Mouse (Mus musculus) stomach, embryonic 14.5 days (tissue): ENCODE data around the gene A830031A19Rik. TPM values are rescaled to one million over a fixed set of nuclear protein-coding genes. Genes with fewer than 3 reads are reported as not detected.

Experiments
- ATAC-seq: fragments of 200-750 bp; cut with Nextera tagmentation; 2 replicates; pipeline ENCODE4 v1.8.0; 2017; ENCODE audit warnings: low read depth, moderate TSS enrichment; ENCODE audit not compliant: insufficient number of reproducible peaks, insufficient read depth, low FRiP score
- H3K27ac ChIP-seq: fragments of 300-500 bp; sonication (generic); 2 replicates; pipeline ENCODE4 v1.5.1; 2014; ENCODE audit warnings: mild to moderate bottlenecking, low read length, moderate library complexity, mixed read lengths
- H3K27me3 ChIP-seq: fragments of 300-500 bp; sonication (generic); 2 replicates; pipeline ENCODE4 v1.6.1; 2014; ENCODE audit warnings: low read length, control low read depth, mixed read lengths; ENCODE audit not compliant: control insufficient read depth, insufficient read depth
- H3K36me3 ChIP-seq: fragments of 300-500 bp; sonication (generic); 2 replicates; pipeline ENCODE4 v1.6.1; 2014; ENCODE audit warnings: mild to moderate bottlenecking, control low read depth, low read length, moderate library complexity, mixed read lengths; ENCODE audit not compliant: control insufficient read depth, insufficient read depth
- H3K4me1 ChIP-seq: fragments of 300-500 bp; sonication (generic); 2 replicates; pipeline ENCODE4 v1.6.1; 2014; ENCODE audit warnings: low read length, control low read depth, mixed read lengths; ENCODE audit not compliant: control insufficient read depth, insufficient read depth
- H3K4me2 ChIP-seq: fragments of 300-500 bp; sonication (generic); replicated peaks from 2 replicates; pipeline ENCODE4 v1.6.1; 2014; ENCODE audit warnings: low read depth, low read length, control low read depth
- H3K4me3 ChIP-seq: fragments of 300-500 bp; sonication (generic); 2 replicates; pipeline ENCODE4 v1.5.1; 2014; ENCODE audit warnings: low read depth, low read length, control low read depth
- H3K9ac ChIP-seq: fragments of 300-500 bp; sonication (generic); replicated peaks from 2 replicates; pipeline ENCODE4 v1.6.1; 2014; ENCODE audit warnings: low read depth, mild to moderate bottlenecking, control low read depth, low read length, moderate library complexity, mixed read lengths
- H3K9me3 ChIP-seq: fragments of 300-500 bp; sonication (generic); 2 replicates; pipeline ENCODE4 v1.6.1; 2016; ENCODE audit warnings: low read depth, low read length, control low read depth; ENCODE audit not compliant: control insufficient read depth
- WGBS: fragments of 180-500 bp; shearing (Covaris S2); extraction: QIAGEN DNeasy Blood & Tissue Kit; methylation state at CpG from one replicate; pipeline ENCODE4 v1.1.7; 2014; 5-methylcytosine and 5-hydroxymethylcytosine counted together
- polyA plus RNA-seq: library from polyadenylated mRNA; unstranded; fragments of >200 nt; fragmentation: Nextera tagmentation; extraction: Ambion mirVana; gene quantifications from 2 replicates; pipeline ENCODE4 v1.2.1, GENCODE M21; 2014

A830031A19Rik gene
- polyA plus RNA-seq, 1 experiment from 2014 or later, result not detected

- no peak overlapping the region for H3K4me3 ChIP-seq
- H3K27me3 ChIP-seq, result no peaks in the 10 kb centered on the region
- H3K9ac ChIP-seq, result no peak overlapping the region
- 49% methylated on average over 3 of the region's 3 CpGs for WGBS
- 0 out of 2 replicates have a peak overlapping the region, but pooled peaks have one; percentile 18 for H3K27ac ChIP-seq
- H3K9me3 ChIP-seq, result no peaks in the 10 kb centered on the region
- H3K4me2 ChIP-seq, result no peak overlapping the region
- peaks cover 43% of the 10 kb centered on the region for H3K4me1 ChIP-seq
- ATAC-seq, result no peak
- H3K36me3 ChIP-seq, result peaks cover 4% of the 10 kb centered on the region
Observed at GRCm38 (mm10) chr11:24092618-24093017, 17.8 kb upstream of the A830031A19Rik start.

GRCm38 (mm10) chr11:24091393-24092080, 16.7 kb upstream of the A830031A19Rik start:
- Histone ChIP-seq H3K9me3 (no peaks in the 10 kb centered on the region), H3K27ac (no peak overlapping the region), H3K9ac (no peak overlapping the region), H3K4me2 (peak overlapping the region; percentile 28; the same call in 1 of the 2 replicates), H3K4me3 (no peak overlapping the region), H3K27me3 (no peaks in the 10 kb centered on the region), H3K36me3 (peaks cover 4% of the 10 kb centered on the region), H3K4me1 (peaks cover 35% of the 10 kb centered on the region)
- peak; percentile 59; the same call in 1 of the 2 replicates for ATAC-seq
- WGBS, result 20% methylated on average over 15 of the region's 15 CpGs

GRCm38 (mm10) chr11:24090443-24090842, 15.6 kb upstream of the A830031A19Rik start:
- H3K9ac ChIP-seq, result no peak overlapping the region
- peaks cover 11% of the 10 kb centered on the region for H3K36me3 ChIP-seq
- H3K4me1 ChIP-seq, result peaks cover 35% of the 10 kb centered on the region
- H3K27ac ChIP-seq, result no peak overlapping the region
- WGBS, result 63% methylated on average over 4 of the region's 4 CpGs
- no peak overlapping the region for H3K4me3 ChIP-seq
- no peak for ATAC-seq
- no peaks in the 10 kb centered on the region for H3K27me3 ChIP-seq
- no peak overlapping the region for H3K4me2 ChIP-seq
- no peaks in the 10 kb centered on the region for H3K9me3 ChIP-seq

GRCm38 (mm10) chr11:24087069-24087468, 12.2 kb upstream of the A830031A19Rik start:
- WGBS, result 27% methylated on average over 4 of the region's 4 CpGs
- H3K9me3 ChIP-seq, result no peaks in the 10 kb centered on the region
- peaks cover 37% of the 10 kb centered on the region for H3K4me1 ChIP-seq
- H3K9ac ChIP-seq, result no peak overlapping the region
- no peak overlapping the region for H3K4me2 ChIP-seq
- H3K27me3 ChIP-seq, result no peaks in the 10 kb centered on the region
- peak overlapping the region; percentile 55; the same call in 1 of the 2 replicates for H3K27ac ChIP-seq
- peak; percentile 26; the same call in 1 of the 2 replicates for ATAC-seq
- H3K36me3 ChIP-seq, result peaks cover 14% of the 10 kb centered on the region
- no peak overlapping the region for H3K4me3 ChIP-seq

DNA sequence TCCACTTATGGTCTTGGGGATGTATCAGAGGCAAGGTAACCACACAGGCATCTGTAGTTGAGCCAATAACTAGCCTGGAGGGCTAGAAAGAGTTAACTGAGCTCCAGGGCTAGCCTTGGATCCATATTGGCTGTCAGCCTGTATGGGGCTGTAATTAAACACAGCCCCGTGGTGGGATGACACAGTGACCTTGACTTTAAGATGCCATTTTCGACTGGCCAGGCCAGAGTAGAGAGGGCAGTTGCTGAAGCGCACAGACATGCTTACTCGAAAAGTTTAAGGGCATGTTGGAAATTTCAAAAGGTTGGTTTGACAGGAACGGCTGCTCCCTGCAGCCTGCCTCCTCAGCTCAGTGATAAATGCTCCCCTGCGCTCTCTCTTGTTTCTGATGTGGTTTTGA, 11.1 kb upstream of the A830031A19Rik start:
- Histone ChIP-seq H3K9me3 (no peaks in the 10 kb centered on the region), H3K36me3 (peaks cover 14% of the 10 kb centered on the region), H3K27me3 (no peaks in the 10 kb centered on the region), H3K9ac (no peak overlapping the region), H3K27ac (0 out of 2 replicates have a peak overlapping the region, but pooled peaks have one; percentile 10), H3K4me3 (no peak overlapping the region), H3K4me1 (peaks cover 29% of the 10 kb centered on the region), H3K4me2 (no peak overlapping the region)
- WGBS, result 31% methylated on average over 6 of the region's 6 CpGs
- ATAC-seq, result no peak

GRCm38 (mm10) chr11:24084590-24084989, 9.7 kb upstream of the A830031A19Rik start:
- Histone ChIP-seq H3K4me2 (no peak overlapping the region), H3K36me3 (peaks cover 14% of the 10 kb centered on the region), H3K9me3 (no peaks in the 10 kb centered on the region), H3K27me3 (no peaks in the 10 kb centered on the region), H3K9ac (no peak overlapping the region), H3K4me1 (peaks cover 28% of the 10 kb centered on the region), H3K4me3 (no peak overlapping the region), H3K27ac (no peak overlapping the region)
- ATAC-seq, result no peak
- WGBS, result 54% methylated on average over 4 of the region's 4 CpGs

DNA sequence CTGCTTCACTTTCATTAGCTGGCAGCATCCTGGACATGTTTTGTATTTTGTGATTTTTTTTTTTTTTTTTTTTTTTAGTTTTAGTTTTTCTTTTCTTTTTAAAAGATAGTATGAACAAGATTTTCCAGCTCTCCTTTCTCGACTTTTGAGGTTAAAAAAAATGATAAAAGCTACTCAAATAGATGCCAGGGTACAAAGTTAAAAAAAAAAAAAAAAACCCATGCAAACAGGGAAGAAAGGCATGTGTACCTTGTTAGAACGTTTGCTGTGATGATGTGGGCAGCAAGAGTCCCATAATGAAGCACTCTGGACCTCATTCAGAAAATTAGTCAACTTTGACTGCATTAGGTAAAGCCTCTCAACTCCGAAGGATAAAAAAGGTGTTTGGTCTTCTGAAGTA, 9.2 kb upstream of the A830031A19Rik start:
- ATAC-seq, result no peak
- 50% methylated on average over 3 of the region's 3 CpGs for WGBS
- no peaks in the 10 kb centered on the region for H3K27me3 ChIP-seq

GRCm38 (mm10) chr11:24083423-24083822, 8.6 kb upstream of the A830031A19Rik start:
- Histone ChIP-seq H3K36me3 (peaks cover 10% of the 10 kb centered on the region), H3K9ac (no peak overlapping the region), H3K4me2 (peak overlapping the region; percentile 22), H3K4me3 (no peak overlapping the region), H3K4me1 (peaks cover 28% of the 10 kb centered on the region), H3K27me3 (no peaks in the 10 kb centered on the region), H3K27ac (no peak overlapping the region), H3K9me3 (no peaks in the 10 kb centered on the region)
- ATAC-seq, result no peak
- WGBS, result 54% methylated on average over 7 of the region's 7 CpGs

More for the DNA sequence above, 9.2 kb upstream of the A830031A19Rik start:
- Histone ChIP-seq H3K27ac (no peak overlapping the region), H3K36me3 (peaks cover 10% of the 10 kb centered on the region), H3K4me2 (peak overlapping the region; percentile 22; the same call in 1 of the 2 replicates), H3K9ac (no peak overlapping the region), H3K9me3 (no peaks in the 10 kb centered on the region), H3K4me3 (no peak overlapping the region), H3K4me1 (peaks cover 28% of the 10 kb centered on the region)

DNA sequence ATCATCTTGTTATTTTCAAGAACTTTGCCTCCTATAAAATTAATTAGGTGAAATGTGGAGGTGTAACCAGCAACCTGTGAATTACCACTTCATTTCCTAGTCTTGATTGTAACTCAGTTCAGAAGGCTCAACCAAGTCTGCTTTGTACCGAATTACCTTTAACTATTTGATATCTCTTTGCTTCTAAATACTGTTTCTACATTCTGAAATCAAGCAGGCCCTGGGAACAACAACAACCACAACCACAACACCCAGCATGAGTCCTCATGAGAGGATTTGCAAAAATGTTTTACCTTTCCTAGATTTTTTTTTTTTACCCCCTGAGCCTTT, 8.2 kb upstream of the A830031A19Rik start:
- Histone ChIP-seq H3K4me1 (peaks cover 28% of the 10 kb centered on the region), H3K4me3 (no peak overlapping the region), H3K27me3 (no peaks in the 10 kb centered on the region), H3K27ac (no peak overlapping the region), H3K9me3 (no peaks in the 10 kb centered on the region), H3K36me3 (peaks cover 10% of the 10 kb centered on the region), H3K9ac (no peak overlapping the region), H3K4me2 (peak overlapping the region; percentile 22)
- no peak for ATAC-seq
- 40% methylated on average over 1 of the region's 1 CpGs for WGBS
